Mouse (Mus musculus) monocyte, adult 5-6 weeks (primary cell): ENCODE results near the gene Zfp52. TPM values are rescaled to one million over a fixed set of nuclear protein-coding genes. Genes with fewer than 3 reads are reported as not detected.

Source experiments
- ATAC-seq: fragments of 153-309, 156-312 bp; replicated peaks from 2 replicates; pipeline ENCODE4 v1.8.0; 2017; ENCODE audit warnings: mild to moderate bottlenecking; ENCODE audit not compliant: low TSS enrichment, insufficient number of reproducible peaks, severe bottlenecking, poor library complexity, low FRiP score
- total RNA-seq: library from RNA; stranded (forward); fragments of 200-1000, 200-491, 200-594 nt; gene quantifications from 3 replicates; pipeline ENCODE4 v1.2.3, GENCODE M21; 2017

Gene Zfp52
- 49.3 to 103 TPM (median 59.5 TPM) in 3 replicates for total RNA-seq

DNA sequence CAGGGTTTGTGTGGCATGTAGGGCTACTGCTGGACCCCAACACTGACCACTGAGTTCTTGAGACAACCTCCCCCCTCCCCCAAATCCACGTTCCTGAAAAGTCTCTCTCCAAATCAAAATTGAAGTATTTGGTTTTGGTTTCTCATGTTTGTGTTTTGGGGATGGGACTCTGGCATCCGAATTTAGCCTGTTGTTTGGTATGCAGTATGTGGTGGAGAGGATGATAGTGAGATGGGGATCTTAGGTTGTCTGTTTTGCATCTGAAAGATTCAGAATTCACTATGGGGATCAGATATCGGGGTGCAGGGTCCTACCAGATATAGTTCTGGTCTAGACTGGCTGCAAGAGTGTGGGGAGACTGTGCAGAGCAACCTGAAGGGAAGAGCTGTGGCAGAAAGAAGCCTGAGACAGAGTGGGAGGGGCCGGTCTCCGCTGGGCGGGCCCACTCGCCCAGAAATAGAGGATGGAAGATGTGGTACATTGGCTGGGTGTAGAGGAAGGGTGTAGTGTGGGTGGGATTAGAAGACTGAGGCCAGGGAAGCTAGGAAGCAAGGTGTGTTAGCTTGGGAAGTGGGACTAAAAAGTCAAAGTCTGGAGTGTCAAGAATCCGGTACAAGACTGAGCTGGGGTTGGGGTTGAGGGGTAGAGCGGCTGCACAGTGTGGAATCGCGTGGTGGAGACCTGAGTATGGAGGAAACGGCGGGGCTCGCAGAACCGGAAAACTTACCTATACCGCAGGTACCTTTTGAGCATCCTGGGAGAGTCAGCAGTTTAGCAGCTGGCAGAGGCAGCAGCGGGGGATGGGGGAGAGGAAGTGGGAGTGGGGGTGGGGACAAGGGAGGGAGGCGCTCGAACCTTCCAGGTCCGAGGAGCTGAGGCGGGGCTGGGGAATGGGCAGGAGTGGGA lies at the start of gene Zfp52:
Gene Zfp52 (plus strand): TSS at position 444 of the 906 bp plus-strand sequence.
- peak; percentile 67 for ATAC-seq

- ATAC-seq, result peak; percentile 100
Measured at GRCm38 (mm10) chr17:21488760-21489499, 46.4 kb upstream of the Zfp52 start, which contains the start of gene Zfp53. Gene Zfp53 (plus strand): TSS chr17:21488998.

GRCm38 (mm10) chr17:21489500-21490001 lies 45.8 kb upstream of the Zfp52 start:
- ATAC-seq, result no peak

DNA sequence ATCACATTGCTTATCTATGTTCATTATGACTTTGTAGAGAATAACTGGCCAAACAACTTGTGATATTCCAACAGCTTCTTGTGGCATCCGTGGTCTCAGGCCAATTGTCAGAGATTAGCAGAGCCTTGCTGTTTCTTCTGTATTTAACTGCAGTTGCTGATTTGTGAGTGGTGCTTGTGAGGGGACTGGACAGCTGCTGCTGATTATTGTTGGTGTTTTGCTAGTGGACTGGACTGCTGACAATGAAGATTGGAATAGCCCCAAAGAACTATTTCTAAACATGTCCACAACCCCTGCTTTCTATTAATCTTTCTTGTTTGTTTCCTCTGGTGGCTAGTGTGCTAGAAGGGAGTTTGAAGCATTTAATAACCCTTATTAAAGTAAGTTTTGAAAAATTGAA lies 34.0 kb upstream of the Zfp52 start:
- no peak for ATAC-seq

GRCm38 (mm10) chr17:21504524-21504923 lies 30.8 kb upstream of the Zfp52 start:
- ATAC-seq, result no peak

GRCm38 (mm10) chr17:21506258-21506657 lies 29.1 kb upstream of the Zfp52 start:
- no peak for ATAC-seq

DNA sequence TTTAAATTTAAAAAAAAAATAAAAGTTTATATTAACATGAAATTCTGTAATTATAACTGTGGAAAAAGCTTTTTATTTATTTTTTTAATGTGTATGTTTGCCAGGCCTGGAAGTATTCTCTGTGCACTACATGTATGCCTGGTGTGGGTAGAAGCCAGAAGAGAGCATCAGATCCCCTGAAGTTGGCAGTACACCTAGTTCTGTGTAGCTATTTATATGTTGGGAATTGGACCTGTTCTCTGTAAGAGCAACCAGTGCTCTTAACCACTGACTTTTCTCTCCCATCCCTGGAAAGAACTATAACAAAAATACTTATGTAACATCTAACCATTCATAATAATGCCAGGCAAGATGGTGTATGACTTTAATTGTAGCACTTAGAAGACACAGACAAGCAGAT lies 25.6 kb upstream of the Zfp52 start:
- ATAC-seq, result no peak

- peak; percentile 83 for ATAC-seq
Measured at GRCm38 (mm10) chr17:21515403-21516105, 19.8 kb upstream of the Zfp52 start.

DNA sequence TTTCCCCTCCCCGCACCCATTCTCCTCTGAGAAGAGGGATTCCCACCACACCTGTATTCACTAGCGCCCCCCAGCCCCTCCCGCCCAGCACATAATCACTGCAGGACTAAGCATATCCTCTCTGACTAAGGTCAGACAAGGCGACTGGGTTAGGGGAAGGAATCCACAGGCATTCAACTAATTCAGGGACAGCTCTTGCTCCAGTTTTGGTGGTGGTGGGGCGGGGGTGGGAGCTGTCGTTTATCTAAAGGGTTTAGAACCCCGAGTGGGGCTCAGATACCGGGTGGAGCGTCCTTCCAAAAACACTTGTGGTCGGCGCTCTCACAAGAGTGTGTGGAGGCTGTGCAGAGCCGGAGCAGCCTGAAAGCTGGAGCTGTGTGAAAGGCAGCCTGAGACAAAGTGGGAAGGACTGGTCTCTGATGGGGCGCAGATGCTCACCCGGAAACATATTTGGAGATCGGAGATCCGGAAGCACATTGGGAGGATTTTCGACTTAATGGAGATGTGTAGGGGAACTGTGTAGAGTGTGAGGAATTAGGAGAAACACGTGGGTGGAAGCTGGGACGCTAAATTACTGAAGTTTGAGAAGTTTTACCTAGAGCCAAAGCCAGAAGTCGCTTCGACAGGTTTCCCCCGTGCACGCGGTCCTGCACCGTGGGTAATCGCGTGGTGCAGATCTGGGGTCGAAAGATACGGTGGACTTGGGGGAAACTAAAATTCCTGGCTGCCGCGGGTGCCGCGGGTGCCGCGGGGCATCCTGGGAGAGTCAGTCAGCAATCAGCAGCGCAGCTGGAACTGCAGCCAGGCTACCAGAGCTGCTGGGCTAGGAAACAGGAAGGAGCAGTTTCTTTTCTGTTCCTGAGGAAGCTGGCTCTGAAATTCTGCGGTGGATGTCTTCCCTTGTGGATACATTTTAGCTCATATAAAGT lies 18.9 kb upstream of the Zfp52 start:
- ATAC-seq, result peak; percentile 87

- no peak for ATAC-seq
Measured at GRCm38 (mm10) chr17:21517130-21517671, 18.1 kb upstream of the Zfp52 start.

DNA sequence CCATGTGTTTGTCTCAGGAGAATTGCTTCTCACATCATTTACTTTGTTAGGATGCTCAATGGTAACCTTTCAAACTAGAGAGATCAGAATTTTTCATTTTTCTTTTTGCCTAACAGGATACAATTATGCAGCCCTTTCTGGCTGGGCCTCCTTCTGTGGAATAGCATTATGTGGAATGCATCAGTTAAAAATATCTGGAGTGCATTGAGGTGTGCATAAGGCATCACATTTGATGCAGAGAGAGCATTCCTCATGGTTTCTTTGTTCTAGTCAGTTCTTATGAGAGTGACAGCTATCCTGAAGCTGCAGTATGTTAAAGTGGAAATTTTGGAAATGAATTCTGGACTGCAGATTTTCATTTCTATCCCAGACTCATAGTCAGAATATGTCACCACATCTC lies 9.1 kb upstream of the Zfp52 start:
- ATAC-seq, result no peak

- ATAC-seq, result no peak
Measured at GRCm38 (mm10) chr17:21530645-21531330, 4.6 kb upstream of the Zfp52 start.

DNA sequence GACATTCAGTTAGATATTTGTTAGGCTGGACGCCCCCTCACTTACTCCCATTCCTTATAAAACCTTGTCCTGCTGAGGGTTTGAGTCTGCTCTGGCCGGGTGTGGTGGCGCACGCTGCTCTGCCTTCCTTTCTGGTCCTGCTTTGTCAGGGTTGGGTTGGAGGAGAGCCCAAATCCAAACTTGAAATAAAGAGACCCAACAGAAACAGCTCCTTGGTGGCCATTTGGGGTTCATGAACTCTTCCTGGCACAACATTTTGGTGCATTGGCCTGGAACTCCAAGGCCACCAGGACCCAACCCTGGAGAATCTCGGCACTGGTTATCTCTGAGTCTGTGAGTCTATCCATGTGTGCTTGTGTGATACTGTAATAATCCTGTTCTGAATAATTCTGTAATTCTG lies 3.7 kb upstream of the Zfp52 start:
- no peak for ATAC-seq

GRCm38 (mm10) chr17:21532101-21532951 lies 3.0 kb upstream of the Zfp52 start:
- ATAC-seq, result peak; percentile 51

DNA sequence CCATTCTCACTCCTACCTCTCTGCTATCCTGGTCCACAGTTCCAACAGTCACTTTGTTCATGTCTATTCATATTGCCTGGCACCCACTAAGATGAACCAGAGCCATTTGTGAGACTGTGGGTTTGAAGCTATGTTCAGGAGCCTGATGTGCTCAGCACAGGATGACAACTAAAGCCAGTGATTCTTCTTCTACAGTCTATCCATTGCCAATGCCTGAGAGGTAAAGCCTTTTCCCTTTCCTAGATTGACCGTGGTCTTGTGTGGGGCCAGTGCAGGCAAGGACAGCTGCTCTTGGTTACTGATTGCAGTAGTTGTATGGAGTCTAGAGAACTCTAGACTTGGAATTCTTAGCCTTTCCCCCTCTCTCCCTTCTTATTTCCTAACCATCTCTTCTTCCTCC lies 1.4 kb upstream of the Zfp52 start:
- ATAC-seq, result no peak

- peak; percentile 40 for ATAC-seq
Measured at GRCm38 (mm10) chr17:21534460-21535095, 761 bp upstream of the Zfp52 start.
